In the genomic region with DNA sequence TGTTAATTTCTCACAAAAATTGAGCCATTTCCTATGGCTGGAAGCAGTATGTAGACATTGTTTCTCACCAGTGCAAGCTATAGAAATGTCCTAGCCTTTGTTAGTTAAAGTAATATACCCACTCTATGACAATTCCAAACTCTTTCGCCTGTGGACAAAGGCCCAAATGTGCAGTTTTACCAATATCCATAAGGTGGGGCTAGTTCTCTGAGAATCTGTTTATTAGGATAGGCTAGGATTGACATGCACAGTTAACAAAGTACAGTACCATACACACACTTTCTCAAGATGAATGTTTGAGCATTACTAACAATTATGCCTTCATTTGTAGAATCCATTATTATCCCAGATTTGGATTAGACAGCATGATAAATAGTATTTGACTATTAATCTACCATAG, we compare ENCODE assay signal across 8 mouse cellular contexts. TPM values are rescaled to one million over a fixed set of nuclear protein-coding genes. Genes with fewer than 3 reads are reported as not detected.
A peak's percentile ranks its signal among the peaks of the same experiment; 100 is the strongest.
DNase-seq lines count a peak whose midpoint lies in the region; ATAC-seq and TF ChIP-seq lines count a peak whose summit lies in the region.

No protein-coding gene starts in this region.

- DNase-seq in left cerebral cortex, adult 2 months (ENCODE audit: extremely low spot score in 1 of 2, low spot score in 2 of 2): no peak
- no peak for DNase-seq in left cerebral cortex, postnatal 4 days
- DNase-seq in brain, adult 2 months (ENCODE audit: low read depth, low spot score): peak; percentile 19
- DNase-seq in kidney, postnatal 14 days: peak; percentile 44
- peak; percentile 43 for DNase-seq in retina, postnatal 1 day
- no peak for DNase-seq in cerebellum, adult 11-12 months
- DNase-seq in thymus, adult 2 months: no peak

- no peaks in the 10 kb centered on the region for H3K4me1 ChIP-seq in thymus, adult 2 months (replicated peaks; ENCODE audit: control insufficient read depth, insufficient read depth, low read length)

- intact Hi-C loops in left cerebral cortex, adult 2 months (cut with DNase I): loop anchor here (5.0 to 10.0 kb wide), 3 partner anchors 233 to 1255 kb away; no protein-coding TSS in a partner anchor
- intact Hi-C loops in left cerebral cortex, postnatal 4 days (cut with DNase I): no loop called here

- TF ChIP-seq CTCF in left cerebral cortex, adult 2 months (IDR thresholded peaks at IDR 0.05): peak; percentile 64
- TF ChIP-seq CTCF in thymus, adult 2 months (IDR thresholded peaks at IDR 0.05; ENCODE audit: borderline replicate concordance, control insufficient read depth, extremely low read depth, insufficient read depth, low read length, poor library complexity): no peak

- no peaks in the 10 kb centered on the region for H3K27me3 ChIP-seq in thymus, adult 2 months (ENCODE audit: control insufficient read depth, insufficient read depth, low read length)

- TF ChIP-seq POLR2A in thymus, adult 2 months (IDR thresholded peaks at IDR 0.05; ENCODE audit: control insufficient read depth, extremely low read depth, insufficient read depth, low read length, poor library complexity): no peak

- ATAC-seq in granulocyte monocyte progenitor cell, adult 5-6 weeks (replicated peaks; ENCODE audit: poor library complexity, severe bottlenecking): peak; percentile 69

- H3K27ac ChIP-seq in left cerebral cortex, adult 2 months: no peak overlapping the region
- H3K27ac ChIP-seq in thymus, adult 2 months (ENCODE audit: control insufficient read depth, insufficient read depth, low read length): no peak overlapping the region

- H3K36me3 ChIP-seq in thymus, adult 2 months (ENCODE audit: control insufficient read depth, insufficient read depth, low read length): no peaks in the 10 kb centered on the region

- 75% methylated on average over 1 of the region's 1 CpGs for WGBS in thymus, adult 2 months

- no peak overlapping the region for H3K4me3 ChIP-seq in left cerebral cortex, adult 2 months
- H3K4me3 ChIP-seq in thymus, adult 2 months (ENCODE audit: control insufficient read depth, insufficient read depth, low read length): no peak overlapping the region

RNA-seq across cellular contexts. Expression of gene Lrrc19, which starts 19.8 kb away (rescaled TPM):
- total RNA-seq in left cerebral cortex, adult 2 months (2021): not detected
- not detected for total RNA-seq in left cerebral cortex, postnatal 4 days (2021)
- not detected in 2 replicates for total RNA-seq in granulocyte monocyte progenitor cell, adult 5-6 weeks (2014; fragmentation: Nextera tagmentation)
- total RNA-seq in granulocyte monocyte progenitor cell, adult 5-6 weeks (2017): not detected in 2 replicates
- not detected in 2 replicates for polyA plus RNA-seq in thymus, adult 2 months (2012; rRNA removed)

RNA-seq across cellular contexts. Expression of gene Ift74, which starts 55.4 kb away (rescaled TPM):
- total RNA-seq in left cerebral cortex, adult 2 months (2021): 10 to 100 TPM; 24.3 to 26.6 TPM
- 10 to 100 TPM; 26.8 to 30.4 TPM for total RNA-seq in left cerebral cortex, postnatal 4 days (2021)
- 6.1 and 8.4 TPM in 2 replicates for total RNA-seq in granulocyte monocyte progenitor cell, adult 5-6 weeks (2014; fragmentation: Nextera tagmentation)
- 6.9 and 17.9 TPM in 2 replicates for total RNA-seq in granulocyte monocyte progenitor cell, adult 5-6 weeks (2017)
- polyA plus RNA-seq in thymus, adult 2 months (2012; rRNA removed): 0.55 and 1.0 TPM in 2 replicates

Comparison
In these comparisons a context has a peak if more than half of its experiments do, and no peak if none do; other contexts are left out.
1. DNase-seq: peak in brain, adult 2 months (single experiment), kidney, postnatal 14 days (single experiment) and retina, postnatal 1 day (single experiment); none in left cerebral cortex, adult 2 months (0 of 2), left cerebral cortex, postnatal 4 days (single experiment), cerebellum, adult 11-12 months (single experiment) and thymus, adult 2 months (single experiment).